Mouse (Mus musculus): ENCODE measurements at regions not wholly inside any gene's neighbourhood (a gene's known extent, or its start where the extent isn't known, plus 50 kb on each side); places are given as distances from the start of the nearest gene placed in this dataset.

- DNase-seq, result no peak
Observed at GRCm38 (mm10) chr15:67725239-67725638, 1224.5 kb upstream of the Lrrc6 start.

DNA sequence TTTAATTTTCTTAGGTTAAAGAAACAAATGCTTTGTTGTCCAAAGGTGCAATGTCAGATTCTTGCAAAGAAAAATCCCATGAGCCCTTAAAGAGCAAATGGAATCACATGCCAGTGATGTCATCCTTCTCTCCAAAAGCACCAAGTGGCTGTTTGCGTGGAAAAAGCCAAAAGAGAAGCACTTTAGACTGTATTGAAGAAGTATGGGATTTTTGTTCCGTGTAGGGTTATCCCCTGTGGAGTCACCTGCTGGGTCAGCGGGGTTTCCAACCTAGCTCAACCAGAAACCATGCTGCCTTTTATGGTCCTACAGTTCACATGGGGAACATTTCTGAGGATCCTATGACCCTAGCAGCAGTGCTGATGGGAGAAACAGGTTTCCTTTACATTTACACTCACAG lies 1213.5 kb upstream of the Lrrc6 start:
- DNase-seq, result no peak

DNA sequence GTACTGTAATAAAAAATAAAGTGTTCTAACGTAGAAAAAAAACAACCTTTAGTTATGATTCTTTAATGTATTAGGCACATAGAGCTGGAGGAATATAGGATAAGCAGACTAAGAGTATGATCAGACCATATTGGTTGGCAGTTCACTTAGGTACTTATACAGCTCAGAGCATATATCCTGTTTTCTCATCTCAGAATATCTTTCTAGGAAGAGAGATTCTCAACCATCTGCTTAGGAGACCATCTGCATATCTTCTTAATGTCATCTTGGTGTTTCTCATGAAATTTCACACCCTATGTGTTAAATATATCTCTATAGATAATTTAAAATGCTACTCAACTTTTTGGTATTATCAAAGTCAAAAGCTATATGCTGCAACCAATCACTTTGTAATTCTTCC lies 1185.4 kb upstream of the Lrrc6 start:
- DNase-seq, result no peak

DNA sequence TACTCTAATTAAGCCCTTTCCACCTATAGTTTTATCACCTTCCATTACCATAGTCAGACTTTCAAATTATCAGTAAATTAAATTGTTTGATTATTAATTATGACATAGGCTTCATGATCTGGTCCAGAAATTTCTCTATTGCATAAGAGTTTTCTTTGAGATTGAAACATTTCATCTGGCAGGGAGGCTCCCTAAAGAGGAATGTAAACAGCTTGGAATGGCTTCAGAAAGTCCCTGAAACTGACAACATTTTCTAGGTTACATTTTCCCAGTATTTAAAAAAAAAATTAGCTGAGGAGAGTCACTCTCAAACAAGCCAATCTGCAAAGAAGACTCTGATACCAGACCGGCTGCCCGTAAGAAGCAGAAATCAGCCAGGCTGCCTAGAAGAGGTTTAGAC lies 1172.6 kb upstream of the Lrrc6 start:
- no peak for DNase-seq

DNA sequence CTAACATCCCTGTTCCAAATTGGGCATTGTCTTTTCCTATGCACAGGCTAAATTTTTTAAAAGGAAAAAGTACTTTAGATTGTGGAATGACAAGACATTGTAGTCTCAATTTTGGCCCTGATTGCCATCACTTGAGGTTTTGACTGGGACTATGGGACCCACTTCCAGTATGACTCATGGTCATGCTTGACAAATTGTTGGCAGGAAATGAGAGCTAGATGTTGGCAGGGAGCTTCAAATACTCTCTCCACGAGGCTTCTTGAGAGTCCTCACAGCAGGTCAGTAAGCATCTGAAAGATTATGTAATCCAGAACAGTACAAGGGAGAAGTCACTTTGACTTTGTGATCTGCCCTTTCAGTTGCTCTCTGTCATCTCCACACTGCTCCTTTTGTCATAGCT lies 1135.4 kb upstream of the Lrrc6 start:
- no peak for DNase-seq

DNA sequence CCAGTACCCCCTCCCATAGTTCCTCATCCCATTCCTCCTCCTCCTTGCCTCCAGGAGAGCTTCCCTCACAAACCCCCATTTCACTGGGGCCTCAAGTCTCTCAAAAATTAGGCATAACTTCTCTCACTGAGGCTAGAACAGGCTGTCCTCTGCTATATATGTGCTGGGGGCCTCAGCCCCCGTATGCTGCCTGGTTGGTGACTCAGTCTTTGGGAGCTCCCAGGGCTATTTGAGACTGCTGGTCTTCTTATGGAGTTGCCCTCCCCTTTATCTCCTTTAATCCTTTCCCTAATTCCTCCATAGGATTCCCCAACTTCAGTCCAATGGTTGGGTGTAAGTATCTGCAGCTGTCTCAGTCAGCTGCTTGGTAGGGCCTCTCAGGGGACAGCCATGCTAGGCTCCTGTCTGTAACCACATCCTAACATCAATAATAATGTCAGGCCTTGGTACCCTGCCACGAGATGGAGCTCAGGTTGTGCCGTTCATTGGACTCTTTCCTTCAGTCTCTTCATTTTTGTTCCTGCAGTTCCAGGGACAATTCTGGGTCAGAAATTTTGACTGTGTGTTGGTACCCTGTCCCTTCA lies 1126.1 kb upstream of the Lrrc6 start:
- DNase-seq, result no peak

GRCm38 (mm10) chr15:67611896-67612295 lies 1111.2 kb upstream of the Lrrc6 start:
- DNase-seq, result no peak

- no peak for DNase-seq
Observed at GRCm38 (mm10) chr15:67598426-67598825, 1097.7 kb upstream of the Lrrc6 start.

DNA sequence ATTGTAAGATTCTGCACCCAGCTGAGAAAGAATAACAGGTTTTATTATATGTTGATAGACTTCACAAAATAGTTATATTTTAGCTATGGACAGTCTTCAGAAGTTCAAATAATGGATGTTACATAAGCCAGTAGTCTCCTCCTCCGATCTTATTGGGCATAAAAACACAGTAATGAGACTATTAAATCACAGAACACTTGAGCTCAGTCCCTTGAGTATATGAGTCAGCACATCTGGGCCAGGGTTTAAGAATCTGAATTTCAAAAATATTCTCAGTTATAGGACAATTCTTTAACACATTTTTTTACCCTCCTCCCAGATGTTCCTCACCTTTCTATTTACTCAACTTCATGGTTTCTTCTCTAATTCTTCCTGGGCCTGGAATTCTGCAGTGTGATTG lies 1075.9 kb upstream of the Lrrc6 start:
- no peak for DNase-seq

GRCm38 (mm10) chr15:67571614-67572013 lies 1070.9 kb upstream of the Lrrc6 start:
- no peak for DNase-seq

DNA sequence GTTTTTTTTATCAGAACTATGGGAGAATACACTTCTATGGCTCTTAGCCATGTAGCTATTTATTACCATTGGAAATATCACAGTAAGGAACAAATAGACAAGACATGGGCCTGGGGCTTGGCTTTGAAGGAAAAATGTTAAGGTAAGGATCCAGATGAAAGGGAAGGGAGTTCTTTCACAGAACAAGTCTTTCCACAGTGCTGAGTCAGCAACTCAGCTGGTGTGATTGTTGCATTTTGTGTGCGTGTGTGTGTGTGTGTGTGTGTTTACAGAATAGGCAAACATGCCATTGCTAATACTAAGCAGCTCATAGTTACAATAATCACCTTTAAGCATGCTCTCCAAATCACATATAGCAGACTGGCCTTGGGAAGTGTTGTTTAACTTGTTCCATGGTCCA lies 1056.6 kb upstream of the Lrrc6 start:
- no peak for DNase-seq

- no peak for DNase-seq
Observed at GRCm38 (mm10) chr15:67551911-67552310, 1051.2 kb upstream of the Lrrc6 start.

DNA sequence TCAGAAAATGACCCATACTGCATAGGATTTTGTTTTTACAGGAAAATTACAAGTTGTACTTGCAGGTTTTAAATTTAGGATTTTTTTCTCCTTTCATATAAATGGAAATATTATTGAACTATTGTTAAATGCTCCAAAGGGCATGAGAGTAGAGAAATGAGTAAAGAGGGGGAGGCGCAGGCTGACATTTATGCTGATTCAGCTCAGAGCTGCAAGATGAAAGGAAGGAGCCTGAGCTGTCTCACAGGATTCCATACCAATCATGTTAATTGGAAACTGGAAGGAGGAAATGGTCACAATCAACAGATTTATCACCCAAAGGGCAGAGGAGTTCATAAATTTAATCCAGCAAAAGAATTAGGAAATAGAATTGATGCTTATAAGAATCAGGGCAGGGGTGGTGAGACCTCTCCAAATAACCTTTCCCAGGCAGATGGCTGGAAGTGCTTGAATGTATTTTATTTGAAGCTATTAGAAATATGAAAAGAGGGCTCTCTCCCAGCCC lies 1046.2 kb upstream of the Lrrc6 start:
- DNase-seq, result no peak

GRCm38 (mm10) chr15:67545745-67546144 lies 1045.0 kb upstream of the Lrrc6 start:
- DNase-seq, result no peak

- no peak for DNase-seq
Observed at GRCm38 (mm10) chr15:67513722-67514121, 1013.0 kb upstream of the Lrrc6 start.

GRCm38 (mm10) chr15:67495001-67495658 lies 994.4 kb upstream of the Lrrc6 start:
- DNase-seq, result no peak

DNA sequence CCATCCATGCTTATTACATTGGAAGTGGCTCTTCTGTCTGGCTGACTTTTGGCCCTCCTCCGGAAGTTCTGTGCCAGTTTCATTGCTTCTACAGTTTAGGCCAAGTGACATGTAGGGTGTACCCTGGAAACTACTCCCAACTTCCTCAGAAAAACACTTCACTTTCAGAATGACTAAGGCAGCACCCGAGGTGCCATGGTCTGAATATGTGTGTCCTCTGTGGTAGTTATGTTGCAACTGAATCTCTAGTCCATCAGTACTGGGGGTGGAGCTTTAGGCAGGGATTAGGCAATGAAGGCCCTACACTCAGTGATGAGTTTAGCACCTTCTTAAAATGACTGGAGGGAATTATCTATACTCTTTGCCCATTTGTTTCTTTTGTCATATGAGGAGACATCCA lies 981.0 kb upstream of the Lrrc6 start:
- no peak for DNase-seq

GRCm38 (mm10) chr15:67474325-67474724 lies 973.6 kb upstream of the Lrrc6 start:
- no peak for DNase-seq

GRCm38 (mm10) chr15:67472979-67473378 lies 972.3 kb upstream of the Lrrc6 start:
- DNase-seq, result no peak

- no peak for DNase-seq
Observed at GRCm38 (mm10) chr15:67471283-67471682, 970.6 kb upstream of the Lrrc6 start.

DNA sequence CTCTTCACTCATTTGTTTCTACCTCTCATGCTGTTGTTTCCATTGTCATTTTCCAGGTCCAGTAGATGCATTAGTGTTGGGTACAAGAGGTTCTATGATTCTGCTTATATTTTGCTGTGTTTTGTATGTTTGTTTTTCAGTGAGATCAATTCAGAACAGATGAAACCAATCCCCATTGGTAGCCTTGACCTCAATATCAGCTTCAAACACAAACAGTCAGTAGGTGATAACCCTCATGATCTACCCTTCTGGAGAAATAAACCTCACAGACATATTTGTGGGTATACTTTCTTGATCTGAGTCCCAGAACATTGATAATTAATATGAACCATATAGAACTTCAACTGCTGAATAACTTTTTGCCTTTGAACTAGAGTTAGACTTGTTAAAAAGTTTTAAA lies 969.3 kb upstream of the Lrrc6 start:
- DNase-seq, result no peak

- no peak for DNase-seq
Observed at GRCm38 (mm10) chr15:67467404-67468345, 967.0 kb upstream of the Lrrc6 start.

GRCm38 (mm10) chr15:67462863-67463262 lies 962.2 kb upstream of the Lrrc6 start:
- DNase-seq, result no peak

DNA sequence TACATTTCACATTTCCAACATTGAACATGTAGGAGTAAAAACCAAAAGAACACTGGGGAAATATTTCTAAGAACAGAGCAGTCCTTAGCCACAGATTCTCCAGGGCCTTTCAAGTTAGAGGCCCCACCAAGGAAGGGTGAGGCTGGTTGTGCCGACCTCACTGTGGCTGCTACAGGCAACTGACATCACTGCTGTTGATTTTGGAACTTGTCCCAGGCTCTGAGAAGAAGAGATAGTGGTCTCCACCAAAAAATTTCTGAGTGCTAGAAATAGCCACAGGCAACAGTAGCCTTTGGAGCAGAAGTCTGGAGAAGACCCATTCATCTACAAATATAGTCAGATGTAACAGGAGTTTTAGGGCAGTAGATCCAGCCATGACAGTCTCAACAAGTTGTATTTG lies 959.7 kb upstream of the Lrrc6 start:
- no peak for DNase-seq
